Mouse (Mus musculus) neural tube, embryonic 12.5 days (tissue): ENCODE results near the gene Msrb3. TPM values are rescaled to one million over a fixed set of nuclear protein-coding genes. Genes with fewer than 3 reads are reported as not detected.

ENCODE experiments used
- polyA plus RNA-seq: library from polyadenylated mRNA; unstranded; fragments of >200 nt; fragmentation: Nextera tagmentation; extraction: Ambion mirVana; gene quantifications from 2 replicates; pipeline ENCODE4 v1.2.1, GENCODE M21; 2016

The Msrb3 gene
- polyA plus RNA-seq, 1 experiment from 2014 or later: 3.5 TPM

Other genes starting within 250 kb of the Msrb3 start
- gene Lemd3, start 80.2 kb upstream of the Msrb3 start, polyA plus RNA-seq: 4.7 and 4.8 TPM in 2 replicates
- 7.8 and 8.0 TPM in 2 replicates for gene Wif1, start 134.9 kb upstream of the Msrb3 start, polyA plus RNA-seq